Mouse (Mus musculus) spleen, adult 18-20 months (tissue): Measurements from ENCODE around the gene Lama5.

ENCODE experiments used
- DNase-seq, 2 experiments: peaks; one replicate each; pipeline ENCODE4 v3.0.0; 2022; ENCODE audit warnings: mixed read lengths in 2 of 2

The Lama5 gene

GRCm38 (mm10) chr2:180133231-180133630 lies 92.4 kb downstream of the Lama5 start:
- no peak for DNase-seq

- DNase-seq, result no peak
These were observed 98.0 kb downstream of the Lama5 start for GRCm38 (mm10) chr2:180127675-180128074.
